Mouse (Mus musculus) ES-Bruce4 (cell line): ENCODE data around the gene Tbc1d30.

Experiments used
- CTCF ChIP-seq: IDR thresholded peaks from one replicate; pipeline ENCODE4 v1.8.1; 2011; ENCODE audit warnings: low read depth, low read length
- EP300 ChIP-seq: IDR thresholded peaks from 2 replicates; pipeline ENCODE4 v1.6.1; 2011; ENCODE audit warnings: low read depth, low read length; ENCODE audit not compliant: insufficient read depth
- POLR2A ChIP-seq: IDR thresholded peaks from one replicate; pipeline ENCODE4 v1.8.1; 2011; ENCODE audit warnings: low read length; ENCODE audit not compliant: insufficient read depth

- TF ChIP-seq EP300 (no peak), POLR2A (no peak), CTCF (no peak)
Observed at GRCm38 (mm10) chr10:121329586-121329985, 21.5 kb downstream of the Tbc1d30 start.
